Mouse (Mus musculus): Measurements from ENCODE around the gene Prl3d3. TPM values are rescaled to one million over a fixed set of nuclear protein-coding genes. Genes with fewer than 3 reads are reported as not detected.
"Not testable (repeated sequence)": the region's sequence is repeated elsewhere in the genome, so short reads cannot be mapped to it uniquely, and the experiment has no call there.

The Prl3d3 gene
- polyA plus RNA-seq (2015; fragmentation: Nextera tagmentation; extraction: Ambion mirVana): not detected in 2 replicates

GRCm38 (mm10) chr13:27156490-27156889 lies at the start of gene Prl3d3:
Prl3d3 (plus strand) TSS chr13:27156790.
- not testable (repeated sequence) for ATAC-seq; H3K4me2 ChIP-seq (ENCODE audit: low read length); H3K36me3 ChIP-seq (ENCODE audit: control insufficient read depth, insufficient read depth); H3K27ac ChIP-seq (ENCODE audit: low read length); H3K9me3 ChIP-seq (ENCODE audit: control insufficient read depth, low read length); H3K27me3 ChIP-seq (replicated peaks; ENCODE audit: control insufficient read depth, insufficient read depth, low read length); H3K4me3 ChIP-seq (replicated peaks; ENCODE audit: low read length); H3K4me1 ChIP-seq (replicated peaks; ENCODE audit: control insufficient read depth, insufficient read depth, low read length); H3K9ac ChIP-seq (replicated peaks; ENCODE audit: low read depth, low read length)
- WGBS: 96% methylated on average over 2 of the region's 3 CpGs

GRCm38 (mm10) chr13:27121398-27121797 lies 35.2 kb upstream of the Prl3d3 start, which contains the start of gene Prl3d2:
Prl3d2 (plus strand) TSS chr13:27121698.
- H3K4me2 ChIP-seq (ENCODE audit: low read length); H3K36me3 ChIP-seq (ENCODE audit: control insufficient read depth, insufficient read depth); H3K9me3 ChIP-seq (ENCODE audit: control insufficient read depth, low read length); H3K9ac ChIP-seq (replicated peaks; ENCODE audit: low read depth, low read length); H3K27ac ChIP-seq (ENCODE audit: low read length); H3K4me1 ChIP-seq (replicated peaks; ENCODE audit: control insufficient read depth, insufficient read depth, low read length); H3K4me3 ChIP-seq (replicated peaks; ENCODE audit: low read length); ATAC-seq; H3K27me3 ChIP-seq (replicated peaks; ENCODE audit: control insufficient read depth, insufficient read depth, low read length): not testable (repeated sequence)
- WGBS: 99% methylated on average over 3 of the region's 4 CpGs

- WGBS: 70% methylated on average over 1 of the region's 1 CpGs
- no peak overlapping the region for H3K4me2 ChIP-seq (ENCODE audit: low read length)
- H3K27ac ChIP-seq (ENCODE audit: low read length): no peak overlapping the region
- ATAC-seq: no peak
- no peaks in the 10 kb centered on the region for H3K27me3 ChIP-seq (replicated peaks; ENCODE audit: control insufficient read depth, insufficient read depth, low read length)
- no peaks in the 10 kb centered on the region for H3K4me1 ChIP-seq (replicated peaks; ENCODE audit: control insufficient read depth, insufficient read depth, low read length)
- no peaks in the 10 kb centered on the region for H3K9me3 ChIP-seq (ENCODE audit: control insufficient read depth, low read length)
- no peak overlapping the region for H3K4me3 ChIP-seq (replicated peaks; ENCODE audit: low read length)
- H3K9ac ChIP-seq (replicated peaks; ENCODE audit: low read depth, low read length): no peak overlapping the region
- no peaks in the 10 kb centered on the region for H3K36me3 ChIP-seq (ENCODE audit: control insufficient read depth, insufficient read depth)
Observed at GRCm38 (mm10) chr13:27148264-27148663, 8.3 kb upstream of the Prl3d3 start.

GRCm38 (mm10) chr13:27196359-27196758 lies 39.8 kb downstream of the Prl3d3 start, which contains the start of gene Prl3c1:
Prl3c1 (plus strand) TSS chr13:27196659.
- Histone ChIP-seq H3K27me3 (replicated peaks; ENCODE audit: control insufficient read depth, insufficient read depth, low read length) (no peaks in the 10 kb centered on the region), H3K4me2 (ENCODE audit: low read length) (no peak within 1 kb of the TSS), H3K4me3 (replicated peaks; ENCODE audit: low read length) (no peak within 1 kb of the TSS), H3K9ac (replicated peaks; ENCODE audit: low read depth, low read length) (no peak within 1 kb of the TSS), H3K36me3 (ENCODE audit: control insufficient read depth, insufficient read depth) (no peaks in the 10 kb centered on the region), H3K4me1 (replicated peaks; ENCODE audit: control insufficient read depth, insufficient read depth, low read length) (no peaks in the 10 kb centered on the region), H3K9me3 (ENCODE audit: control insufficient read depth, low read length) (no peaks in the 10 kb centered on the region), H3K27ac (ENCODE audit: low read length) (no peak within 1 kb of the TSS)
- 95% methylated on average over 1 of the region's 1 CpGs for WGBS
- ATAC-seq: no peak

Other genes with a start within 250 kb of the Prl3d3 start
- gene Prl, start 99.2 kb upstream of the Prl3d3 start, polyA plus RNA-seq (2015; fragmentation: Nextera tagmentation; extraction: Ambion mirVana): not detected in 2 replicates
- gene Prl3d1, start 62.6 kb upstream of the Prl3d3 start, polyA plus RNA-seq (2015; fragmentation: Nextera tagmentation; extraction: Ambion mirVana): not detected in 2 replicates
- gene Prl3d2, start 35.1 kb upstream of the Prl3d3 start, polyA plus RNA-seq (2015; fragmentation: Nextera tagmentation; extraction: Ambion mirVana): not detected in 2 replicates
- gene Prl3c1, start 39.9 kb downstream of the Prl3d3 start, polyA plus RNA-seq (2015; fragmentation: Nextera tagmentation; extraction: Ambion mirVana): not detected in 2 replicates
- gene Prl3b1, start 85.1 kb downstream of the Prl3d3 start, polyA plus RNA-seq (2015; fragmentation: Nextera tagmentation; extraction: Ambion mirVana): not detected in 2 replicates
- gene Prl3a1, start 102.6 kb downstream of the Prl3d3 start, polyA plus RNA-seq (2015; fragmentation: Nextera tagmentation; extraction: Ambion mirVana): not detected in 2 replicates
- gene Prl6a1, start 155.8 kb downstream of the Prl3d3 start, polyA plus RNA-seq (2015; fragmentation: Nextera tagmentation; extraction: Ambion mirVana): not detected in 2 replicates
- not detected in 2 replicates for gene Prl8a2, start 188.9 kb downstream of the Prl3d3 start, polyA plus RNA-seq (2015; fragmentation: Nextera tagmentation; extraction: Ambion mirVana)
- gene Prl2b1, start 234.1 kb downstream of the Prl3d3 start, polyA plus RNA-seq (2015; fragmentation: Nextera tagmentation; extraction: Ambion mirVana): not detected in 2 replicates